Comparison of ENCODE assay signal across 19 mouse cellular contexts in genomic region chr2:173168411-173168851, GRCm38 (mm10). TPM values are rescaled to one million over a fixed set of nuclear protein-coding genes. Genes with fewer than 3 reads are reported as not detected.
DNase-seq lines count a peak whose midpoint lies in the region; ATAC-seq and TF ChIP-seq lines count a peak whose summit lies in the region.
"Had no signal": no experiment of that assay in that cellular context is flagged by ENCODE, and none has a peak within 500 bp of the region (broad histone marks: within the 10 kb centered on the region; RNA-seq: fewer than 3 reads in every experiment).

No protein-coding gene starts in this region.

- H3K9ac ChIP-seq in heart, adult 2 months (ENCODE audit: low read depth, low read length): no peak overlapping the region
- no peak overlapping the region for H3K9ac ChIP-seq in heart, embryonic 12.5 days
- no peak overlapping the region for H3K9ac ChIP-seq in midbrain, embryonic 11.5 days (ENCODE audit: low read length)
- H3K9ac ChIP-seq in midbrain, embryonic 16.5 days (ENCODE audit: low read depth, low read length): no peak overlapping the region
- H3K9ac ChIP-seq in limb, embryonic 13.5 days: no peak overlapping the region
- H3K9ac ChIP-seq: liver, embryonic 12.5 days; midbrain, embryonic 12.5 days had no signal

- intact Hi-C loops in heart, adult 2 months (cut with DNase I): no loop called here
- intact Hi-C loops in heart, postnatal 25 days (cut with DNase I): no loop called here

- DNase-seq in heart, adult 2 months: peak; percentile 36 to 56
- peak; percentile 72 for DNase-seq in midbrain, embryonic 11.5 days (ENCODE audit: low spot score, missing footprints)
- DNase-seq in heart, postnatal 25 days (ENCODE audit: low spot score): peak; percentile 65
- DNase-seq in embryo, embryonic 9.5 days (ENCODE audit: extremely low spot score): no peak
- DNase-seq: adrenal gland, adult 2 months; gastrocnemius, postnatal 36 days; lung, postnatal 14 days; thymus, postnatal 4 days had no signal

- no peaks in the 10 kb centered on the region for H3K36me3 ChIP-seq in heart, adult 2 months (ENCODE audit: control insufficient read depth, insufficient read depth, low read length)
- no peaks in the 10 kb centered on the region for H3K36me3 ChIP-seq in heart, embryonic 12.5 days
- no peaks in the 10 kb centered on the region for H3K36me3 ChIP-seq in midbrain, embryonic 11.5 days (ENCODE audit: control insufficient read depth, insufficient read depth, low read length)
- no peaks in the 10 kb centered on the region for H3K36me3 ChIP-seq in midbrain, embryonic 16.5 days (ENCODE audit: control insufficient read depth, insufficient read depth, low read length)
- H3K36me3 ChIP-seq in limb, embryonic 13.5 days: no peaks in the 10 kb centered on the region
- H3K36me3 ChIP-seq: liver, embryonic 12.5 days; midbrain, embryonic 12.5 days had no signal

- H3K4me2 ChIP-seq in heart, embryonic 12.5 days: no peak overlapping the region
- no peak overlapping the region for H3K4me2 ChIP-seq in midbrain, embryonic 11.5 days
- no peak overlapping the region for H3K4me2 ChIP-seq in midbrain, embryonic 16.5 days (ENCODE audit: low read length)
- no peak overlapping the region for H3K4me2 ChIP-seq in limb, embryonic 13.5 days (replicated peaks)
- H3K4me2 ChIP-seq: liver, embryonic 12.5 days; midbrain, embryonic 12.5 days had no signal

- no peak overlapping the region for H3K27ac ChIP-seq in heart, adult 2 months
- H3K27ac ChIP-seq in heart, embryonic 12.5 days (ENCODE audit: poor library complexity, severe bottlenecking): no peak overlapping the region
- no peak overlapping the region for H3K27ac ChIP-seq in midbrain, embryonic 11.5 days (ENCODE audit: low read depth, low read length)
- H3K27ac ChIP-seq in midbrain, embryonic 16.5 days (ENCODE audit: low read length): no peak overlapping the region
- H3K27ac ChIP-seq in limb, embryonic 13.5 days: peak overlapping the region; percentile 33; the same call in 1 of the 2 replicates
- H3K27ac ChIP-seq: liver, embryonic 12.5 days; midbrain, embryonic 12.5 days had no signal

- H3K4me1 ChIP-seq in heart, adult 2 months (ENCODE audit: control insufficient read depth, insufficient read depth, low read length): peaks cover 2% of the 10 kb centered on the region; the same call in 1 of the 2 replicates
- H3K4me1 ChIP-seq in heart, embryonic 12.5 days (replicated peaks): peaks cover 20% of the 10 kb centered on the region
- H3K4me1 ChIP-seq in midbrain, embryonic 11.5 days (ENCODE audit: control insufficient read depth, insufficient read depth, low read length): peaks cover 23% of the 10 kb centered on the region
- peaks cover 17% of the 10 kb centered on the region for H3K4me1 ChIP-seq in midbrain, embryonic 16.5 days (ENCODE audit: control insufficient read depth, insufficient read depth, low read length)
- H3K4me1 ChIP-seq in limb, embryonic 13.5 days: peaks cover 42% of the 10 kb centered on the region

- H3K4me3 ChIP-seq in heart, adult 2 months: no peak overlapping the region
- no peak overlapping the region for H3K4me3 ChIP-seq in heart, embryonic 12.5 days
- H3K4me3 ChIP-seq in midbrain, embryonic 11.5 days (ENCODE audit: low read depth, low read length): no peak overlapping the region
- H3K4me3 ChIP-seq in midbrain, embryonic 16.5 days (ENCODE audit: low read depth, low read length): no peak overlapping the region
- no peak overlapping the region for H3K4me3 ChIP-seq in limb, embryonic 13.5 days
- H3K4me3 ChIP-seq: erythroblast, embryonic 14.5 days; liver, embryonic 12.5 days; midbrain, embryonic 12.5 days had no signal

- no peak for ATAC-seq in heart, embryonic 12.5 days (ENCODE audit: insufficient number of reproducible peaks, low FRiP score)
- no peak for ATAC-seq in midbrain, embryonic 11.5 days (ENCODE audit: low FRiP score)
- no peak for ATAC-seq in midbrain, embryonic 16.5 days
- no peak for ATAC-seq in limb, embryonic 13.5 days (ENCODE audit: low FRiP score, low read depth)
- ATAC-seq: inflammation-experienced regulatory T-cells, adult 6 months; liver, embryonic 12.5 days; Patski had no signal

- TF ChIP-seq EP300 in heart, adult 2 months (IDR thresholded peaks at IDR 0.05; ENCODE audit: insufficient read depth, low read depth, low read length): no peak

- no peaks in the 10 kb centered on the region for H3K79me2 ChIP-seq in heart, adult 2 months (replicated peaks; ENCODE audit: control insufficient read depth, insufficient read depth, low read length)

- 62% methylated on average over 5 of the region's 5 CpGs for WGBS in heart, adult 2 months
- 63% methylated on average over 5 of the region's 5 CpGs for WGBS in heart, embryonic 12.5 days
- 81% methylated on average over 5 of the region's 5 CpGs for WGBS in midbrain, embryonic 11.5 days
- WGBS in midbrain, embryonic 16.5 days: 60% methylated on average over 5 of the region's 5 CpGs
- 19% methylated on average over 5 of the region's 5 CpGs for WGBS in limb, embryonic 13.5 days

- no peaks in the 10 kb centered on the region for H3K27me3 ChIP-seq in heart, adult 2 months (ENCODE audit: control insufficient read depth, insufficient read depth, low read length)
- peaks cover 46% of the 10 kb centered on the region for H3K27me3 ChIP-seq in heart, embryonic 12.5 days (replicated peaks)
- H3K27me3 ChIP-seq in midbrain, embryonic 11.5 days (ENCODE audit: control insufficient read depth, insufficient read depth, low read length): no peaks in the 10 kb centered on the region; the same call in 1 of the 2 replicates
- 0 out of 2 replicates have a peak, but pooled peaks cover 3% of the 10 kb centered on the region for H3K27me3 ChIP-seq in midbrain, embryonic 16.5 days (ENCODE audit: control insufficient read depth, insufficient read depth, low read depth, low read length)
- H3K27me3 ChIP-seq in limb, embryonic 13.5 days: peaks cover 21% of the 10 kb centered on the region

- no peaks in the 10 kb centered on the region for H3K9me3 ChIP-seq in heart, embryonic 12.5 days (replicated peaks)
- no peaks in the 10 kb centered on the region for H3K9me3 ChIP-seq in midbrain, embryonic 11.5 days (ENCODE audit: control insufficient read depth, low read length)
- H3K9me3 ChIP-seq in midbrain, embryonic 16.5 days (replicated peaks; ENCODE audit: control insufficient read depth, low read length, poor library complexity, severe bottlenecking): no peaks in the 10 kb centered on the region
- H3K9me3 ChIP-seq in limb, embryonic 13.5 days: no peaks in the 10 kb centered on the region
- H3K9me3 ChIP-seq: liver, embryonic 12.5 days; midbrain, embryonic 12.5 days had no signal

- TF ChIP-seq CTCF in heart, adult 2 months (IDR thresholded peaks at IDR 0.05): no peak

- no peak for TF ChIP-seq POLR2A in heart, adult 2 months (IDR thresholded peaks at IDR 0.05; ENCODE audit: insufficient read depth, low read depth, low read length)

RNA-seq across cellular contexts. Expression of gene Pck1, which starts 15.6 kb away (rescaled TPM):
- 10 to 100 TPM; 18.0 to 20.5 TPM for total RNA-seq in heart, adult 2 months (2021)
- polyA plus RNA-seq in heart, adult 2 months (2012; rRNA removed): 12.4 and 35.3 TPM in 2 replicates
- 0.09 and 0.19 TPM in 2 replicates for polyA plus RNA-seq in heart, embryonic 12.5 days (2016; fragmentation: Nextera tagmentation; extraction: Ambion mirVana)
- polyA plus RNA-seq in midbrain, embryonic 11.5 days (2014; fragmentation: Nextera tagmentation; extraction: Ambion mirVana): not detected in 2 replicates
- polyA plus RNA-seq in midbrain, embryonic 16.5 days (2015; fragmentation: Nextera tagmentation; extraction: Ambion mirVana): not detected in 2 replicates
- total RNA-seq in heart, postnatal 25 days (2021): 10 to 100 TPM; 10.1 to 16.0 TPM
- not detected in 2 replicates for polyA plus RNA-seq in limb, embryonic 13.5 days (2015; fragmentation: Nextera tagmentation; extraction: Ambion mirVana)
- total RNA-seq: common myeloid progenitor, adult 5-6 weeks; layer of hippocampus, postnatal 10 days; neutrophil, adult 5-6 weeks had no signal
- polyA plus RNA-seq: inflammation-experienced regulatory T-cells, adult 6 months; midbrain, embryonic 12.5 days; Patski had no signal

RNA-seq across cellular contexts. Expression of gene Ctcfl, which starts 49.1 kb away (rescaled TPM):
- total RNA-seq in heart, adult 2 months (2021): under 1 TPM; 0.08 to 0.11 TPM
- 0.06 TPM in 1 of 2 replicates, not detected in the other for polyA plus RNA-seq in heart, adult 2 months (2012; rRNA removed)
- 0.70 and 0.86 TPM in 2 replicates for polyA plus RNA-seq in heart, embryonic 12.5 days (2016; fragmentation: Nextera tagmentation; extraction: Ambion mirVana)
- polyA plus RNA-seq in midbrain, embryonic 11.5 days (2014; fragmentation: Nextera tagmentation; extraction: Ambion mirVana): 0.08 TPM in 1 of 2 replicates, not detected in the other
- 0.06 and 0.11 TPM in 2 replicates for polyA plus RNA-seq in midbrain, embryonic 16.5 days (2015; fragmentation: Nextera tagmentation; extraction: Ambion mirVana)
- under 1 TPM; 0.14 to 0.18 TPM for total RNA-seq in heart, postnatal 25 days (2021)
- 0.13 and 0.15 TPM in 2 replicates for polyA plus RNA-seq in limb, embryonic 13.5 days (2015; fragmentation: Nextera tagmentation; extraction: Ambion mirVana)
- total RNA-seq: common myeloid progenitor, adult 5-6 weeks; layer of hippocampus, postnatal 10 days; neutrophil, adult 5-6 weeks had no signal
- polyA plus RNA-seq: adrenal gland, adult 2 months; erythroblast, embryonic 14.5 days; inflammation-experienced regulatory T-cells, adult 6 months; midbrain, embryonic 12.5 days; Patski had no signal

RNA-seq across cellular contexts. Expression of gene Zbp1, which starts 50.3 kb away (rescaled TPM):
- total RNA-seq in heart, adult 2 months (2021): under 1 TPM; 0.47 to 0.91 TPM
- polyA plus RNA-seq in heart, adult 2 months (2012; rRNA removed): 1.2 and 1.8 TPM in 2 replicates
- polyA plus RNA-seq in heart, embryonic 12.5 days (2016; fragmentation: Nextera tagmentation; extraction: Ambion mirVana): not detected in 2 replicates
- 0.46 and 0.55 TPM in 2 replicates for polyA plus RNA-seq in midbrain, embryonic 11.5 days (2014; fragmentation: Nextera tagmentation; extraction: Ambion mirVana)
- 0.30 TPM in 1 of 2 replicates, not detected in the other for polyA plus RNA-seq in midbrain, embryonic 16.5 days (2015; fragmentation: Nextera tagmentation; extraction: Ambion mirVana)
- 1 to 10 TPM in 1 of 2 experiments, under 1 TPM in 1; 0.26 to 1.5 TPM for total RNA-seq in heart, postnatal 25 days (2021)
- polyA plus RNA-seq in limb, embryonic 13.5 days (2015; fragmentation: Nextera tagmentation; extraction: Ambion mirVana): 0.43 and 0.45 TPM in 2 replicates
- total RNA-seq: layer of hippocampus, postnatal 10 days had no signal
- polyA plus RNA-seq: erythroblast, embryonic 14.5 days had no signal

Comparison
In these comparisons a context has a peak if more than half of its experiments do, and no peak if none do; other contexts are left out.
1. RNA of gene Pck1, which starts 15.6 kb away (polyA plus RNA-seq): 12.4 to 35.3 TPM in heart, adult 2 months; 0.09 to 0.19 TPM in heart, embryonic 12.5 days, not detected in midbrain, embryonic 11.5 days, not detected in midbrain, embryonic 16.5 days and not detected in limb, embryonic 13.5 days; every median in the first group is over 10 times any median in the second.